Mouse (Mus musculus): ENCODE measurements around the gene Cluh. TPM values are rescaled to one million over a fixed set of nuclear protein-coding genes. Genes with fewer than 3 reads are reported as not detected.

Cluh gene
- total and polyA plus RNA-seq, 3 experiments: 63.1 to 151 (median 86.4) TPM

DNA sequence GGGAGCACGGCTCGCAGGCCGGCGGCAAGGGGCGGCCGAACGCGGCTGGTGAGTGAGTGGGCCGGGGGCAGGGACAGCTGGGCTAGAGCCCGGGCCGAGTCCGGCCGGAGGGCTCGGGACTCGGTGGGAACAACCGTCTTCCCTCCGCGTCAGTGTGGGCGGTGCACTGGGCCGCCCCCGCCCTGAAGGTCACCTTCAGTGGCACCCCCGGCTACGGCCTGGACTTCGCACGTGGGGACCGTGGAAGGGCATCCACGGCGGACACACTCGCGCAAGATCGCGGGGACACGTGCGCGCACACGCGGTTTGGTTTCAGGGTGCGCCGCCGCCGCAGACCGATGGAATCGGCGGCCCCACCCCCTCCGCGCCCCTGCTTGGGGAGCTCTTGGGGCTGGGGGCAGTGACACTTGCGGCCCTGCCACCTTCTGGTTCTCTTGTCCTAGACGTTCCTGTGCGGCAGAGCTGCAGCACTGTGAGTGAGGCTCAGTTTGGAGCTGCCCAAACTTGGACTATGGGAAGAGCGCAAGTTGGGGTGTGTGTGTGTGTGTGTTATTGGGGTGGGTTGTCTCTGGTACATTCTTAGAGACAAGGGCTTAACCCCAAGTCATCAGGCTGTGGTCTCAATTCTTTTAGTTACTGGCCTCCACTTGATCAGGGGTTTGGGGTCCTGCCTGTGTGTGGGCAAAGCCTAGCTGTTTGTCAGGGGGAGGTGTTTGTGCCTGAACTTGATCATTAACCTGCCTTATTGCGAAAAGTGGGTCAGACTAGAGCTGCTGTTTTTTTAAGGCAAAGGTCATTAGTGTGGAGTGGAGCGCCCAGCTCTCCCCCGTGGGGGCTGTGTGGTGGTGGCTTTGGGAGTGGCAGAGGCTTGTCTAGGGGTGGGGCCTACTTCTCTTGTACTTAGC is 604 bp downstream of the Cluh start:
- TF ChIP-seq NRF1 (IDR thresholded peaks at IDR 0.05; ENCODE audit: low read depth, low read length) (0 out of 2 replicates have a peak, but pooled peaks have one; percentile 11), MAFK (IDR thresholded peaks at IDR 0.05; ENCODE audit: insufficient replicate concordance, low read length) (no peak), BHLHE40 (IDR thresholded peaks at IDR 0.05; ENCODE audit: low read depth, low read length) (no peak), RCOR1 (conservative IDR thresholded peaks at IDR 0.05; ENCODE audit: low read depth, low read length) (no peak), SIN3A (IDR thresholded peaks at IDR 0.05; ENCODE audit: low read length) (peak; percentile 69; the same call in 1 of the 2 replicates), SMC3 (IDR thresholded peaks at IDR 0.05; ENCODE audit: low read depth, low read length) (no peak)
- H3K9ac ChIP-seq (ENCODE audit: insufficient read depth, low read depth): peak overlapping the region; percentile 87
- peaks cover 37 to 65% of the 10 kb centered on the region in 2 experiments for H3K4me1 ChIP-seq (ENCODE audit: control insufficient read depth in 1 of 2, insufficient read depth in 2 of 2)
- dilution Hi-C loops (cut with MboI; ENCODE audit: extremely low pct_ligation_motif_present, extremely low pct_unique_long_range_greater_than_20kb, low sequenced_read_pairs) (no loop called here), in situ Hi-C loops (cut with MboI; ENCODE audit: low pct_ligation_motif_present, low pct_unique_long_range_greater_than_20kb, low sequenced_read_pairs) (loop anchor here (5.0 to 25.0 kb wide), 2 partner anchors 177 to 512 kb away; partner anchors contain the start of gene Hic1)
- H3K27ac ChIP-seq (ENCODE audit: insufficient read depth, low read depth): peak overlapping the region; percentile 17; the same call in 1 of the 2 replicates
- peaks cover 0 to 42% of the 10 kb centered on the region in 2 experiments for H3K36me3 ChIP-seq (replicated peaks in 1 of 2; ENCODE audit: control insufficient read depth in 1 of 2, insufficient read depth in 1 of 2, low read length in 1 of 2)
- peaks cover 56% of the 10 kb centered on the region for H3K79me2 ChIP-seq (replicated peaks; ENCODE audit: control insufficient read depth, extremely low read depth, insufficient read depth, poor library complexity, severe bottlenecking)
- no peaks in the 10 kb centered on the region for H3K27me3 ChIP-seq (replicated peaks)
- H3K4me3 ChIP-seq (replicated peaks in 1 of 3; ENCODE audit: low read depth in 2 of 3, low read length in 2 of 3, poor library complexity in 1 of 3): peak overlapping the region; percentile 86 to 96 (median 94)
- H3K4me2 ChIP-seq (ENCODE audit: insufficient read depth, low read depth, poor library complexity, severe bottlenecking): peak overlapping the region; percentile 73
- DNase-seq (ENCODE audit: extremely low read depth): peak; percentile 43
- no peaks in the 10 kb centered on the region for H3K9me3 ChIP-seq (replicated peaks; ENCODE audit: low read length)

DNA sequence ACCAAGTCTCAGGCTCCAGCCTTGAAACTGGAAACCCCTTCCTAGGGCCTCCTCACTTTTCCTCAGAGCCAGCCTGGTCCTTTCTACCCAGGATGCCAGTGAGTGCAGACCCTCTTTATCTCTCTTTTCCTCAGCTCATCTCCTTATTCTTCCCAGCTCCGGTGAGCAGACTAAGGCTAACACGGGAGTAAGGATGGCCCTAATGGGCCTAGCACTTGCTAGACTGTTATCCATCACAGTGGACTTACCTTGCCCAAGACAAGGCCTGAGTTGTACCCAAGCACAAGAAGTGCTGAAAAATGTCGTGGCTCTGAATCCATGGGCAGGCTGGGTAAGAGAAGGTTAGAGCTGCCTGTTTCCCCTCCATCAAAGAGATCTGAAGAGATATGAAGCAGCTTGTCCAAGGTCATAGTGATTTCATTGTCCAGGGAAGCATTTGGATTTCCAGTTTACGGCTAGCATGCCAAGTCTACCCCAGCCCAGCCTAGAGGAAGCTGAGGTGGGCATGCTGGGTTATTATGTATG is 1.3 kb downstream of the Cluh start:
- in situ Hi-C loops (cut with MboI; ENCODE audit: low pct_ligation_motif_present, low pct_unique_long_range_greater_than_20kb, low sequenced_read_pairs): no loop called here
- H3K9ac ChIP-seq (ENCODE audit: insufficient read depth, low read depth): peak overlapping the region; percentile 87
- dilution Hi-C loops (cut with MboI; ENCODE audit: extremely low pct_ligation_motif_present, extremely low pct_unique_long_range_greater_than_20kb, low sequenced_read_pairs): no loop called here
- H3K4me3 ChIP-seq (replicated peaks in 1 of 3; ENCODE audit: low read depth in 2 of 3, low read length in 2 of 3, poor library complexity in 1 of 3): peak overlapping the region; percentile 86 to 96 (median 94)
- no peaks in the 10 kb centered on the region for H3K9me3 ChIP-seq (replicated peaks; ENCODE audit: low read length)
- H3K27ac ChIP-seq (ENCODE audit: insufficient read depth, low read depth): 0 out of 2 replicates have a peak overlapping the region, but pooled peaks have one; percentile 13
- H3K4me1 ChIP-seq (ENCODE audit: control insufficient read depth in 1 of 2, insufficient read depth in 2 of 2): peaks cover 39 to 69% of the 10 kb centered on the region in 2 experiments
- no peaks in the 10 kb centered on the region for H3K27me3 ChIP-seq (replicated peaks)
- no peak for DNase-seq (ENCODE audit: extremely low read depth)
- H3K4me2 ChIP-seq (ENCODE audit: insufficient read depth, low read depth, poor library complexity, severe bottlenecking): peak overlapping the region; percentile 73
- no peak for TF ChIP-seq BHLHE40 (IDR thresholded peaks at IDR 0.05; ENCODE audit: low read depth, low read length)
- TF ChIP-seq JUND (conservative IDR thresholded peaks at IDR 0.05; ENCODE audit: low read depth, low read length): no peak
- TF ChIP-seq GABPA (IDR thresholded peaks at IDR 0.05; ENCODE audit: insufficient replicate concordance, low read depth, low read length): no peak
- TF ChIP-seq PAX5 (IDR thresholded peaks at IDR 0.05; ENCODE audit: low read length): no peak
- no peak for TF ChIP-seq MXI1 (IDR thresholded peaks at IDR 0.05; ENCODE audit: low read depth, low read length)
- TF ChIP-seq MAX (IDR thresholded peaks at IDR 0.05; ENCODE audit: low read length): no peak
- peaks cover 0 to 49% of the 10 kb centered on the region in 2 experiments for H3K36me3 ChIP-seq (replicated peaks in 1 of 2; ENCODE audit: control insufficient read depth in 1 of 2, insufficient read depth in 1 of 2, low read length in 1 of 2)
- peaks cover 63% of the 10 kb centered on the region for H3K79me2 ChIP-seq (replicated peaks; ENCODE audit: control insufficient read depth, extremely low read depth, insufficient read depth, poor library complexity, severe bottlenecking)

All from CH12.LX (cell line).